Mouse (Mus musculus) naive thymus-derived CD4-positive, alpha-beta T cell, adult 2 months (primary cell): ENCODE results near the gene Cops3.
A peak's percentile ranks its signal among the peaks of the same experiment; 100 is the strongest.
"Not testable (repeated sequence)": the region's sequence is repeated elsewhere in the genome, so short reads cannot be mapped to it uniquely, and the experiment has no call there.

Source experiments
- DNase-seq: peaks from one replicate; pipeline ENCODE4 v3.0.0-alpha.2; 2011; ENCODE audit warnings: low read depth

Cops3 gene

DNA sequence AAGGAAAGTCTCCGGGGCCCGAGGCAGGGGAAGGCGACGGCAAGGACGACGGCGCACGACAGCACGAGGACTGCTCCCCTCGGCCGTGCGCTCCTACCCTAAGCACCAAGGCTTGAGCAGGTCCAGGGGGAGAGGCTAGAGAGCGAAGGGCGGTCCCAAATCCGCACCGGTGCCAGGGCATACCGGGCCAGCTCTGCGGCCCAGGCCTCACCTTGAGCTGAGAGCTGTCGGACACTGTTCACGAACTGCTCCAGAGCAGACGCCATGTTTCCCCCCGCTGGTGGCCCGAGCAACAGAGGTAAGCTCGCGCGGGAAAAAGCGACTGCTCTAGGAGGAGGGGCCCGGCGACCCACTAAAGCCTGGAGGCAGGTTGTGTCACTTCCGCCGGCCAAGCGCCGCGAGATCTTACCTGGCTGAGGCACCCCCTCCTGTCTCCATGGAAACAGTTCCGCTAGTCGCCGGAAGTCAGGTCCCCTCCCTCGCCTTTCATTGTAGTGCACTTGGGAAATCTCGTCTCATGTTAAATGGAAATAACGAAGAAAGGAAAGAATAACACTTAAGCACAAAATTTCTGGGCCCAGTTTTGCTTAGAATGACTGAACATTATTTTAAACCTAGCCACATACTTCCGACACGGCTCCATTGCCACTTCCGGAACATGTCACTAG, at the start of gene Cops3:
Cops3 (minus strand) TSS at position 380 of the 668 bp plus-strand sequence.
- DNase-seq, result peak; percentile 98

DNA sequence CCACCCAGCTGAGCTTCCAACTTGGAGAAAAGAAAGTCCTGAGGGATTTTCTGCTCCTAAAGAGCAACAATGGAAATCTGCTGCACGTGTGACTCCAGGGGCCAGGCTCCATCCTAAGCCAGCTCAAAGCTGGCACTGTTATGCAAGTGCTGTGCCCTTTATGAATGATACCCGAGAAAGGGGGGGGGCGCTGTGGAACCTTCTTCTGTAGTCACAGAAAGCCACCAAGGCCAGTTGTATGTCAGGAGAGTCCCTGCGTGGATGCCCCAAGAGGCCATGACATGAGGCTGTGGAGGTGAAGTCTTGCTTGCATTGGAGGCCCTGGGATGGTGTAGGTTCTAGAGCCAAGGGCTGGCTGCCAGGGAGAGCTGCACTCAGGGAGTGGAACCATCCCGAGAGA, 48.5 kb upstream of the Cops3 start:
- DNase-seq, result no peak

DNA sequence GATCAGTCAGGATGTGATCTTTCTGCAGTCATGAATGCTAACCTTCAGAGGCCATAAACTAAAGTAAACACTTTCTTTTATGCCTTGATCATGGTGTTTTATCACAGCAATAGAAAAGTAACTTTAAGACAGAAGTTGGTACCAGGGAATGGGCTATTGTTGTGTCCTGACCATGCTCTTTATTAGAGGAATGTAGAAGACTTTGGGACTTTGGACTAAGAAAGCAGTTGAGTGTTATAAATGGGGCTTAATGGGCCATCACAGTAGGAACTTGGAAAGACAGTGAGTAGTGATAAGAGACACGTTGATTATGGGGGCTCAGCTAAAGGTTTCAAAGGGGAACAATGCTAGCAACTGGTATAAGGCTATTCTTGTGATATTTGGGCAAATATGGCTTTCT, 47.3 kb upstream of the Cops3 start:
- DNase-seq, result no peak

DNA sequence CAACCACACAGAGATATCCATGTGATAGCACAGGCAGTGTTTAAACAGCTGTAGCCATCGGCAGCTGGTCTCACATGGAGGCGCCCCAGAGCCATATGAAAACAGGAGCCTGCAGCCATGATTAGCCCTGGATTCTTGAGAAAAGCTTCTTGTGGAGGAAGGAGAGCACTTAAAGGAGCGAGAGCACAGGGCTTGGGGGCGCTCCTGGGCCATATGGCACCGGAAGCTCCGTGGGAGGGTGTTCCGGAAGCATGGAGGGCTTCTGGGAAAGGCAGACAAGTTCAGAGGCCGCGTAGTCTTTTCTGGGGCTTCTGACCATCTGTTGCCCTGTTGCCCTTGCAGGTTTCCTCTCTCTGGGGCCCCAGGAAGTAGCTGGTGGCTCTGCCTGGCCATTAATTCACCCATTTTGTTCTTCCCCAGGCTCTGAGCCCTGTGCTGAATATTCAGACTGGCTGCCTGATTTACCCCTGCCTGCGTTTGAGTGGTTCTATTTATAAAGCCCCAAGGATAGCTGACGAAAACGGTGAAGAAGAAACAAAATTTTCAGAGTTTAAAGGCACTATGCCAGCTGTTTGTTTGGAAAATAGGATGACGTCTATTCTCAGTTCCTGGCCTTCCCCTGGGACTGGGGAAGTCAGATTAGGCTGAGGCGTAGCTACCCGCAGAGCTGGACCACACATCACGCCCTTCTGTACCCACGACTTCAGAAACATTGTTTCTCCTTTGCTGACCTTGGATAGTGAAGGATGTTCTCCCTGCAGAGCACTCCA, 45.8 kb upstream of the Cops3 start:
- DNase-seq, result peak; percentile 33

DNA sequence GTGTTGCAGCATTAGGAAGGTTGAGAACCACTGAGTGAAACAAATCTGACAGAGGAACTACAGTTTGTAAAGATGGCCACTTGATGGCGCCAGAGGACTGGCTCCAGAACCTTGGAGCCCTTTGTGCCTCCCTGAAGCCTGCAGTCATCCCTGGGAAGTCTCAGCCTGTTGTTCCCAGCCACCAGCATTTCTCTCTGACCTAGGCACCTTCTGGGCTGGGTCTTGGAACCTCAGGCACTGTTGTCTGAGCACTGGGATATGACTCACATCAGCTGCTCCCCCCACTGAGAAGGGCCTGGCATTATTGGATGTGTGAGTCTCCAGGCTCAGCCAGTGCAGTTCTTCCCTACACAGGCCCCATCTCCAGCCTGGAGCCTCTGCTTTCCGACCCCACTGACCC, 40.4 kb upstream of the Cops3 start:
- DNase-seq, result peak; percentile 76

DNA sequence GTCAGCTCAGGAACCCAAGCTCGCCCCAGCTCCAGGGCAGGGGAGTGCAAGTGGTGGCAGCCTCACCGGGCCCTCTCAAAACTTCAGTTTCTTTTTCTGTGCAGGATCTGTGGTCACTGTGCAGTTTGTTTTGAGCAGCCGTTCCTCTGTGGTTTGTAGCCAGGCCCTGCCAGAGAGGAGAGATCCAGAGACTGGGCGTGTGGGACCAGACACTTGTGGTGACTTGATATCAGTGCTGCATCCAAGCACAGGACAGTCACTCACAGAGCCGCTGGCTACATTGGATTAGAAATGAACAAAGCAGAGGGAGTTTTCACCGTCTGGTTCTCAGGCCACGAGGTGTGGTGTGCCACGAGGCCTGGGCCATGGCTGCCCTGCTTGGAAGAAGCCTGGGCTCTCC, 32.5 kb upstream of the Cops3 start:
- no peak for DNase-seq

DNA sequence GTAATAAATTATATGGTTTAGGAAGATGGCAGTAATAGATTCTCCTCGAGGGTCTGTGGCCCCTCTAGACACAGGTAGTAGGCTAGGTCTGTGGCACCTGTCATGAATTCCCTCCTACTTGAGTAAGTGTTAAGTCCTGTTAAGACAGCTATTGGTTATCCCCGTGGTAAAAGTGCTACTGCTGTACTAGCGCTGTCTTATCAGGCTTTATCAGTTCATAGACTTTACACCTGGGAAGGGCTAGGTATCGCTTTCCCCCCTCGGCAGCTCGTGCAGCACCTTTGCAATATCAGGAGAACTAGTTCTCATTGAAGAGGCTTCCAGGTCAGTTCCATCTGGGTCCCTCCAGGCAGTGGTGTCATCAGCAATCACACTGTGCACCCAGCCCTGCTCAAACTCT, 24.7 kb upstream of the Cops3 start:
- DNase-seq, result no peak

DNA sequence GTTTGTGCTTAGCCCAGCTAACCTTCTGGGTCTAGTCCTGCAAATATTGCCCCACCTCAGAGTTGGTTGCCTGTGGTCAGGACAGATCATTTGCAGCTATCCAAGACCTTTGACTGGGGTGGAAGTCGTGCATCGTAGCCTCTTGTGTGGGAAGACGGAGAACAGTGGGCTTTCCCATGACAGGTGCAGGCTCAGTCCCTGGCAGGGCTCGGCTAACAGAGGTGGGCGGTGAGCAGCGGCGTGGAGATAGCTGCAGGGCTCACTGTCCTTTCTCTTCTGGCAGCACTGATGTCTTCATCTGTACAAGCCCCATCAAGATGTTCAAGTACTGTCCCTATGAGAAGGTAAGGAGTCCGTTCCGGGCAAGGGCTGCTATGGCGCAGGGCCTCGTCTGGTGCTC, 20.8 kb upstream of the Cops3 start:
- no peak for DNase-seq

DNA sequence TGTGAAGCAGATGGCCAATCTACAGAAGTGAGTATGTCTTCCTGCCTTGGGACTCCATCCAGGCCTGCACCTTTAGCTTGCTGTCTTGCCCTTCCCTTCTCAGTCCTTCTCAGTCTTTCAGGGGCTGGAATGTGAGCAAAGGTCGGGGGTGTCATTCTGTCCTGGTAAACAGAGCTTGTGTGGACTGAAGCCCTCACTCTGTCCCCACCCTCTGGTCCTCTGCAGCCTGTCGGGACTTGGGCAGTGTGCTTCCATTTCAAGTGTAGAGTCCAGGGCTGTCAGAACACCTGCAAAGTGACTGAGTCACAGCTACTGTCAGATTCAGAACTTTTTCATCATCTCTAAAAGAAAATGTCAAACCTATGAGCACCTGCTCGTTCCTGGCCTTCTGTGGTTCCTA, 13.2 kb upstream of the Cops3 start:
- DNase-seq, result no peak

DNA sequence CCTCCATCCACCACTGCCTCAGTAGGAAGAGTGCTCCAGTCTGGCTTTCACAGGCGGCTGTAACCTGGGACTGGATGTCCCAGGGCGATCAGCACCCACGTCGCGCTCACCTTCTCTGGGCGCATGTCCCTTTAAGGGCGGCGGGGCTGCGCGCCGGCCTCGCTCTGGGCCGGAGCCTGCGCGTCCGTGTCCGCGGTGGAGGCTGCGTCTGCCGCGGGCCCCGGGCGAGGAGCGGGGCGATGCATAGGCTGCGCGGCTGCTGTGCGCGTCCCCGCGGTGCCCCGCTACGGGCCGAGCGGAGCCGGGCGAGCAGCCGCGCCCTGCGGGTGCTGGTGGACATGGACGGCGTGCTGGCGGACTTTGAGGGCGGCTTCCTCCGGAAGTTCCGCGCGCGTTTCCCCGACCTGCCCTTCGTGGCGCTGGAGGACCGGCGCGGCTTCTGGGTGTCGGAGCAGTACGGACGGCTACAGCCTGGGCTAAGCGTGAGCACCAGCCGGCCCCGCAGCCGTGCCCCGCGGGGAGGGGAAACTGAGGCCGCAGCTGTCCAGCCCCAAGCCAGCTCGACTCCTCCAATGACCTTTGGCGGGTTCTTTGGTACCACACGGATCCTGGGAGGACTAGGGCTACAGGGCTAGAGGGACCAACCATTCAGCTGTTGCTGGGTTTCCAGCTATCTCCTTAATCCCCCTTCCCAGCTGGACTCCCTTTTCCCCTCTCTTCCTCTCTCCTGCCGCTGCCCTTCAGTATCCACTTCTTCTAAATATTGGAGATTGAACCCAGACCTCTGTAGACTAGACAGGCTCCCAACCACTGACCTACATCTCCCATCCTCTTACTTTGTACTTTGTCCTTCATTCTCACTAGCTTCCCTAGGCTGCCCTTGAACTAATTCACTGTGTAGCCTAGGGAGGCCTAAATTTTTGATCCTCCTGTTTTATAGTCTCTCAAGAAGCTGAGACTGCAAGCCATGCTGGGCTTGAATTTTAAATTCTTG, 8.6 kb upstream of the Cops3 start:
- peak; percentile 60 for DNase-seq

DNA sequence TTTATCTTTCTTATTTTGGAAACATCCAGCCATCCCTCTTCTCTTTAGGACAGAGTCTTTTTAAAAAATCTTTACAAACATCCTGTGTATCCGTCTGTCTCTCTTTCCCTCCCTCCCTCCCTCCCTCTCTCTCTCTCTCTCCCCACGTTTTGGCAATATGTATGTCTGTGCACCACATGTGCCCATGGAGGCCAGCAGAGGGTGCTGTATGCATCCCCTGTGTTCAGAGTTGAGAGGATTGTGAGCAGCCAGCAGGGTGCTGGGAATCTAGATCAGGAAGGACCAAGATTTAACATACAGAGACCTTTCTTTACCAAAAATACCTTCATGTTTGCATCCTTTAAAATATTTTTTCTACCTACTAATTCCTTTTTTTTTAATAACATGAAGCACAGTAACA, 7.5 kb upstream of the Cops3 start:
- peak; percentile 80 for DNase-seq

DNA sequence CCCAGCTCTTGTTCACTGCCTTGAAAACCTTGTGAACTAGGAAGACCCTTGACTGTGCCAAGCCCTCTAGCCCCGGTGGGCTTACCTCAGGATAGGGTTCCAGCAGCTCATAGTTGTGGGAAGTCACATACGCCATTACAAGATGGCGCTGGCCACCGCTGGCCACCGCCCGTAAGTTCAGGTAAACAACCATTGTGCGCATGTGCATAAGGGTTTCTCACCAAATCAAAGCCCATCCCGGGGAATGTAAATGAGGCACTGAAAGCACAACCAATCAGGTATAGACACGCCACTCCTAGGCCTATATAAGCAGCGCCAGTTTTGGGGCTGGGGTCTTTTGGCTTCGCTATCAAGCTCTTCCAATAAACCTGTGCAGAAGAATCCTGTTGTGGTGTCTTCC, 6.7 kb upstream of the Cops3 start:
- DNase-seq, result no peak

DNA sequence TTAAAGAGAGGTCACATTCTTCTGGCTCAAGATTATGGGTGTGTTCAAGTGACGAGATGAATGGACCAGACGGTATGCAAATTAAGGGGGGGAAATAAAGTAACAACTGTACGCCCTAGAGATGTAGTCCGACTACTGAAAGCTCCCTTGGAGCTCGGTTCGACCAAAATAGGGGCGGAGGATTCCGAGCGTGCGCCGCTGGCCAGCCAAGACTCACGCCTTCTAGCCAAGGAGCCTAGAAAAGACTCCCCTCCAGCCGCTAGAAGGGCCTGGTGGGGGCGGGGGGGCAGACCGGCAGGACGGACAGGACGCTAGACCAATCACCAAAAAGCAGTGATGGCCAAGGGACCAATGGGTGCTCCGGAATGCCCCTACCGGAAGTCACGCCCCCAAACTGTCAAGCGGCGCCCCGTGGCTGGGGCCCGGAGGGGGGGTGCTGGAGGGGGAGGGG, 605 bp downstream of the Cops3 start, which contains the start of gene Nt5m:
Nt5m (plus strand) TSS at position 440 of the 451 bp plus-strand sequence.
- peak; percentile 94 for DNase-seq

DNA sequence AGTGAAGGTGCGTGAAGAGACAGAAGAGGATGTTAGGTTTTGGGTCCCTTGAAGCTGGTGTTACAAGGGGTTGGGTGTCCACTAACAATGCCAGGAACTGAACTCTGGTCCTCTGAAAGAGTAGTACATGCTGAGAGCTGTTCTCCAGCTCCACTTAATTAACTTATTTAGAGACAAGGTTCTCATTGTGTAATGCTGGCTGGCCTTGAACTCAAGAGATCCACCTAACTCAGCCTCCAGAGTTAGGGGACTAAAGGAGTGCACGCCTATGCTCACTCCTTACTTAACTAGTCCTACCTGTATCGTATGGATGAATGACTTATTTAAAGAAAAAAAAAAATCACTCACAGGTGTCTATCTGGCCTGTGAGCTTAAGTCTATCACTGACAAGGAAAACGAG, 1.2 kb downstream of the Cops3 start:
- peak; percentile 23 for DNase-seq

DNA sequence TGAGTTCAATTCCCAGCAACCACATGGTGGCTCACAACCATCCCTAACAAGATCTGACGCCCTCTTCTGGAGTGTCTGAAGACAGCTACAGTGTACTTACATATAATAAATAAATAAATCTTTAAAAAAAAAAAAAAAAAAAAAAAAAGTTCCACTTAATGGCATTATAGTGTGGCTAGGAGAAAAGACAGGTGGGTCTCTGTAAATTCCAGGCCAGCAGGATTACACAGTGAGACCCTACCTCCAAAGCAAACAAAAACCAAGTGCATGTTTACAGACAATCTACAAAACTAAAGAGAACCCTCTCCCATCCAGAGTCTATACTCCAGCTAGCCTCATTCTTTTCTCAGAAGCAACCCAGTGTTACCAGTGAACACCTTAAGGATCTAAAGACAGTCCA, 1.8 kb downstream of the Cops3 start:
- not testable (repeated sequence) for DNase-seq

DNA sequence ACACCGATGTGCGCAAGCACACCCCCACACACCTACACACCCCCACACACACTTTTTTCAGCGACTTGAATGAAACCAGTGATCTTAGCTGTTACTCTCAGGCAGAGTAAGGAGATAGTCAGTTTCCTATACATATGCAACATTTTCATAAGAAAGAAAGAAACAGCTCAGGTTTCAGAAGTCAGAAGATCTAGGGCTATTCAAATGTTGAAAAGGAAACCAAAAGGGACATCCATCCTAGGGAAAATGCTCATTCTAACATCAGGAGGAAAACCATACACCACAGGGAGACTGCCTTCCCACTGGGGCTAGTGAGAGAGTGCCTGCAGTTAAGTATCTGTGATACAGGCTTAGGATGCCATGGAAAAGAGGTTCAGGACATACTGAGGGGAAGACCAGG, 18.0 kb downstream of the Cops3 start:
- DNase-seq, result no peak

DNA sequence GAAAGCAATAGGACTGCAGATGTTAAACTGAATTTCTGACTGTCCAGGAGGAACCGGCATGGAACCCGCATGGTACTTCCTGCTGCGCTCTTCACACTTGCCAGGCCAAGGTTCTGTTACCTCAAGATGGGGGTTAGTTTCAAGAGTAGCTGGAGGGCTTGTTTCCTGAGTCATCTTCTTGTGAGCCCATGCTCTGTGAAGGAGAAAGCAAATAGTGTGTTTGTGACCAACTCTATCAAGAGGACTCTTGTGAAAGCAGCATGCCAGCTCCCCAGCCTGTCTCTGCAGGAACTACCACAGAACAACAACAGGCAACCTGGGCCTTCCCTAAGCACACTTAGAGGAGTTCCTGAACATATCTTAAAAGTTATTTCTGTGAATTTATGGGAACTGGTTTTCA, 21.7 kb downstream of the Cops3 start:
- DNase-seq, result no peak

DNA sequence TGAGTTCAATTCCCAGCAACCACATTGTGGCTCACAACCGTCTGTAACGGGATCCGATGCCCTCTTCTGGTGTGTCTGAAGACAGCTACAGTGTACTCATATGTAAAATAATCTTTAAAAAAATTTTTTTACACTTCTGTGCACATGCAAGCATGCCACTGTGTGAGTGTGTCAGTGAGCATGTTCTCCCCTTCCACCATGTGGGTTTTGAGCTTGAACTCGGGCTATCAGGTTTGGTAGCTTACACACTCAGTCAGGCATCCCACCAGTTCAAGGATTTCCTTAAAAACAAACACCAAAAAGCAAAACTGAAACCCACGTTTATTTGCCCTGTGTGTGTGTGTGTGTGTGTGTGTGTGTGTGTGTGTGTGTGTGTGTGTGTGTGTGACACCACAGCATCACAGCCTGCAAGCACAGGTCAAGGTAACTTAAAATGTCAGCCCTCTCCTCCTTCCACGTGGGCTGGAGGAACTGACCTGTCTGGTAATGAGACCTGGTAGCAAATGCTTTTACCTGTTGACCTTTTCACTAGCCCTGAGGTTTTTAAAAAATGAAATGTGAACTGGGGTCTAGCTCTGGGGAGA, 24.1 kb downstream of the Cops3 start:
- DNase-seq, result no peak

DNA sequence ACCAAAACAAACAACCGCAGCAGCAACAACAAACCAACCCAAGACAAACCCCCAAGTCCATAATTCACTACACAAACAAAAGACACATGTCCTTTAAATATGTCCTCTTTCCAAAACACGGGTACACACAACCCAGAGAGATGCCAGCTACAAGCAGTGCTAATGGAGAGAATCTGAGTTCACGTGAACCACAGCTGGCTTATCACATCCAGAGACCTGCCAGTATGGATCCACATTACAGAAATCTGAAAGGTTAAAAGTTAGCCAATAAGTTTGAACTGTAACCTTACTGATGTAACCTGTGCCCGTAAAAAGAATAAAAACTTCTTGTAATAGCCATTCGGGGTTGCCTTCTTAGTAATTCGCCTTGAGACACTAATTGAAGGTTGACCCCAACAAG, 24.7 kb downstream of the Cops3 start:
- no peak for DNase-seq

DNA sequence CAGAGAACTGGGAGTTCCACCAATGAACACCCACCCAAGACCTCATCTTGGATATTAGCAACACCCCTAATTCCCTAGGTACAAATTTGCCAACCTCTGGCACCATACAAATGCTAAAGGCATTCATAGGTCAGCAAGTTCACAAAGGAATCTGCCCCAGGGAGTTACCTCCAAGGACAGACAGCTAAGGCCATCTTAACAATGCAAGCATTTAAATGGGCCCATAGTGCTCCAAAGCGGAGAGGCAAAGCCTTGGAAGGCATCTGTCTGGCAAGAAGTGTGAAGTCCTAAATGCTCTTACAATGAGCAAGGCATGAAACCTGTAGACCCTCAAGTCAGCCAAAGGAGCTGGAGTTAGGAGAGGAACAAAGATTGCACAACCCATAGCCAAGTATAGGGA, 25.3 kb downstream of the Cops3 start:
- DNase-seq, result no peak

DNA sequence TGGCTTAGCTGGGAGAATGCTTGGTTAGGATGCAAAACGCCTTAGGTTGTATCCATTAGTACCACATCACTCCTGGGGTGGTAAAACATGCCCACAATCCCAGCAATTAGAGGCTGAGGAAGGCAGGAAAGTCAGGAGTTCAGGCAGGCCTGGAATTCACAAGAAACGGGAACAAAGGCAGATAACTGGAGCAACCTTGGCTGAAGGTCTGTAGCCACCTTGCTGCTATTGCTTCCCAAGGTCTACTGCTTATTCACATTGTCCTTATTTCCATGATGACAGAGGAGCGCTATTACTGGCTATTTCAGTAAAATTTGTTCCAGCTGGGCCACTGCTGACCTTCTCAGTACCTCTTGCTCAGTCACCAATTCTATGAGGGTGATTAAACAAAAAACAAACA, 26.4 kb downstream of the Cops3 start:
- DNase-seq, result no peak

DNA sequence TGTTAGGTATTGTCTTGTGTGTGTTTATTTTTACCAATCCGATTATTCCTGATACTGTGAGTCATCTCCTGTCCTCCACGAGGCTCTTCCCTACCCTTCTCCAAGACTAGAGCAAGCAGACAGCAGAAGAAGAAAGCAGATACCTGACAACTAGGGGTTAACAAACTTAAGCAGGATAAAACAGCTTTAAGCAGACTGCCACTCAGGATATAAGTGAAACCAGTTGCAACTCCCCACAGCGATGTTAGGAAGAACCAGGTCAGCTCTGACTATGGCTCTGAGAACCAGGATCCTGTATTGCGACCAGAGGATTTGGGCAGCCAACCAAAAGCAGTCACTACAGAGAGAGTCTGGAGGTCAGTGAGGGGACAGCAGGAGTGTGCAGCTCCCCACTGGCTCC, 28.4 kb downstream of the Cops3 start:
- DNase-seq, result no peak
